Mouse (Mus musculus) ES-Bruce4 (cell line): ENCODE data around the gene Tmem170.
A peak's percentile ranks its signal among the peaks of the same experiment; 100 is the strongest.

Source experiments
- CTCF ChIP-seq: IDR thresholded peaks from one replicate; pipeline ENCODE4 v1.8.1; 2011; ENCODE audit warnings: low read depth, low read length
- EP300 ChIP-seq: IDR thresholded peaks from 2 replicates; pipeline ENCODE4 v1.6.1; 2011; ENCODE audit warnings: low read depth, low read length; ENCODE audit not compliant: insufficient read depth

DNA sequence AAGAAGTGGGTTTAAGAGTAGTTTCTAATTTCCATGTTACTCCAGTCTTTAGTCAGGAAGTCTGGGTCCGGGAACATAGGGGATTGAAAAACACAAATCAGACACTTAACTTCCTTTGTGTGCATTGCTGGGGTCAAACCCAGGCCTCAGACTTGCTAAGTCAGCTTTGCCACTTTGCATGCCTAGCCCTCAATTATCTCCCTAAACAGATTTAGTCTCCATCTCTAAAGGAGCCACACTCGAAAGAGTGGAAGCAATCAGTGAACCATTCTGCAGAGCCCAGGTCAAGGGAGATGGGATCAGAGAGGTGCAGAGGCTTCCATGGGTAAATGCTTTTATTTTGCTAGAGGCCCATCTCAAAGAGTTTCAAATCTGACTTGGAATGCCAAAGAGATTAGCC is 7.9 kb downstream of the Tmem170 start:
- TF ChIP-seq CTCF: no peak
- TF ChIP-seq EP300: 0 out of 2 replicates have a peak, but pooled peaks have one; percentile 16
